In genomic region chr10:19031875-19032274, GRCm38 (mm10) we compare ENCODE assay signal across 27 mouse cellular contexts.
"Had no signal": no experiment of that assay in that cellular context is flagged by ENCODE, and none has a peak within 500 bp of the region (broad histone marks: within the 10 kb centered on the region; RNA-seq: fewer than 3 reads in every experiment).

No protein-coding gene starts in this region.

- H3K9me3 ChIP-seq: heart, embryonic 13.5 days; heart, embryonic 15.5 days; hindbrain, embryonic 13.5 days; hindbrain, embryonic 15.5 days; kidney, embryonic 15.5 days; limb, embryonic 13.5 days; limb, embryonic 15.5 days; liver, embryonic 12.5 days had no signal

- H3K9ac ChIP-seq: heart, embryonic 13.5 days; heart, embryonic 15.5 days; hindbrain, embryonic 13.5 days; hindbrain, embryonic 15.5 days; kidney, embryonic 15.5 days; limb, embryonic 13.5 days; limb, embryonic 15.5 days; liver, embryonic 12.5 days; liver, embryonic 14.5 days had no signal

- H3K4me1 ChIP-seq: hindbrain, embryonic 13.5 days; hindbrain, embryonic 15.5 days; kidney, embryonic 15.5 days; limb, embryonic 13.5 days; limb, embryonic 15.5 days; liver, embryonic 12.5 days had no signal

- H3K27me3 ChIP-seq: heart, embryonic 13.5 days; heart, embryonic 15.5 days; hindbrain, embryonic 13.5 days; hindbrain, embryonic 15.5 days; kidney, embryonic 15.5 days; limb, embryonic 13.5 days; limb, embryonic 15.5 days; liver, embryonic 12.5 days had no signal

- DNase-seq: gastrocnemius, postnatal 14 days; gastrocnemius, postnatal 36 days; heart, adult 11 months; heart, adult 2 months; heart, postnatal 14 days; heart, postnatal 36 days; kidney, adult 11 months; kidney, adult 2 months; kidney, adult 9 months; kidney, postnatal 14 days; kidney, postnatal 36 days; layer of hippocampus, adult 9-11 months; layer of hippocampus, postnatal 36 days; left cerebral cortex, postnatal 4 days had no signal

- H3K4me3 ChIP-seq: heart, adult 2 months; heart, embryonic 13.5 days; heart, embryonic 15.5 days; hindbrain, embryonic 13.5 days; hindbrain, embryonic 15.5 days; kidney, embryonic 15.5 days; limb, embryonic 13.5 days; limb, embryonic 15.5 days; liver, embryonic 12.5 days had no signal

- H3K27ac ChIP-seq: heart, adult 2 months; heart, embryonic 13.5 days; heart, embryonic 15.5 days; hindbrain, embryonic 13.5 days; hindbrain, embryonic 15.5 days; hindbrain, postnatal 0 days; kidney, embryonic 15.5 days; kidney, postnatal 0 days; limb, embryonic 13.5 days; limb, embryonic 15.5 days; liver, embryonic 12.5 days; liver, embryonic 14.5 days had no signal

- H3K36me3 ChIP-seq: heart, embryonic 13.5 days; heart, embryonic 15.5 days; hindbrain, embryonic 13.5 days; hindbrain, embryonic 15.5 days; kidney, embryonic 15.5 days; limb, embryonic 13.5 days; limb, embryonic 15.5 days; liver, embryonic 12.5 days had no signal

- H3K4me2 ChIP-seq: heart, embryonic 11.5 days; heart, embryonic 13.5 days; heart, embryonic 15.5 days; hindbrain, embryonic 13.5 days; hindbrain, embryonic 15.5 days; kidney, embryonic 15.5 days; limb, embryonic 13.5 days; limb, embryonic 15.5 days; liver, embryonic 12.5 days had no signal

- ATAC-seq: hindbrain, postnatal 0 days; intestine, embryonic 16.5 days; liver, embryonic 12.5 days had no signal
